Mouse (Mus musculus) lung, embryonic 14.5 days (tissue): ENCODE results near the gene Cdh13. TPM values are rescaled to one million over a fixed set of nuclear protein-coding genes. Genes with fewer than 3 reads are reported as not detected.

Experiments used
- ATAC-seq: fragments of 200-750 bp; cut with Nextera tagmentation; 2 replicates; pipeline ENCODE4 v1.8.0; 2017; ENCODE audit warnings: mild to moderate bottlenecking, moderate TSS enrichment, moderate library complexity; ENCODE audit not compliant: insufficient read depth
- DNase-seq: peaks from one replicate; pipeline ENCODE4 v3.0.0-alpha.2; 2015
- H3K27ac ChIP-seq: fragments of 300-500 bp; sonication (generic); 2 replicates; pipeline ENCODE4 v1.5.1; 2014; ENCODE audit warnings: low read depth, mild to moderate bottlenecking, moderate library complexity
- H3K27me3 ChIP-seq: fragments of 300-500 bp; sonication (generic); 2 replicates; pipeline ENCODE4 v1.6.1; 2014; ENCODE audit warnings: low read length, control low read depth; ENCODE audit not compliant: insufficient read depth
- H3K36me3 ChIP-seq: fragments of 300-500 bp; sonication (generic); 2 replicates; pipeline ENCODE4 v1.6.1; 2014; ENCODE audit warnings: control low read depth; ENCODE audit not compliant: insufficient read depth
- H3K4me1 ChIP-seq: fragments of 300-500 bp; sonication (generic); 2 replicates; pipeline ENCODE4 v1.6.1; 2014; ENCODE audit warnings: antibody characterized with exemption, control low read depth; ENCODE audit not compliant: insufficient read depth
- H3K4me2 ChIP-seq: fragments of 300-500 bp; sonication (generic); 2 replicates; pipeline ENCODE4 v1.6.1; 2014; ENCODE audit warnings: mild to moderate bottlenecking
- H3K4me3 ChIP-seq: fragments of 300-500 bp; sonication (generic); 2 replicates; pipeline ENCODE4 v1.5.1; 2014; ENCODE audit warnings: low read depth, low read length
- H3K9ac ChIP-seq: fragments of 300-500 bp; sonication (generic); 2 replicates; pipeline ENCODE4 v1.6.1; 2014
- H3K9me3 ChIP-seq: fragments of 300-500 bp; sonication (generic); 2 replicates; pipeline ENCODE4 v1.6.1; 2016; ENCODE audit warnings: low read depth, low read length, control low read depth
- CTCF ChIP-seq: IDR thresholded peaks from 2 replicates; pipeline ENCODE4 v1.5.1; 2016; ENCODE audit warnings: antibody characterized with exemption, low read depth
- WGBS: fragments of 180-500 bp; shearing (Covaris S2); extraction: QIAGEN DNeasy Blood & Tissue Kit; methylation state at CpG from one replicate; pipeline ENCODE4 v1.1.7; 2014; 5-methylcytosine and 5-hydroxymethylcytosine counted together
- polyA plus RNA-seq: library from polyadenylated mRNA; unstranded; fragments of >200 nt; fragmentation: Nextera tagmentation; extraction: Ambion mirVana; gene quantifications from 2 replicates; pipeline ENCODE4 v1.2.1, GENCODE M21; 2014

Cdh13 gene
- polyA plus RNA-seq, 1 experiment from 2014 or later = 1.2 TPM

DNA sequence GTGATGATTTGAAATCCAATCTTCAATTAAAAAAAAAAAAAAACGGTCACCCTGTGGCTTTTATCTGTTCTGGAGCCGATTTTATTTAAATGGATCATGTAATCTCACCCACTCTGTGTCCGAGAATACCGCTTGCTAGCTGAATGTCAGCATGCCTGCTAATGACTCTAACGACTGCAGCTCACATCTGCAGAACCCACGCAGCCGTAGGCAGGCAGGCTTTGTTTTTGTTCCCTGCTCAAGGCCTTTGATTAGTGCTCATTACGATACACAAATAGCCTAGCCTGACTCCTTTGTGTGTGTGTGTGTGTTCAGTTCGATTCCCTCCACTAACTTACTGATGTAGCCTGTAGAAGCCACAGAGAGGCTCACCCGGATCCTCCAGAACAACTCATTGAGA lies 531.5 kb downstream of the Cdh13 start:
- DNase-seq = no peak
- Histone ChIP-seq H3K9me3 (no peaks in the 10 kb centered on the region), H3K27me3 (no peaks in the 10 kb centered on the region), H3K9ac (no peak overlapping the region), H3K4me2 (no peak overlapping the region), H3K4me1 (no peaks in the 10 kb centered on the region), H3K36me3 (no peaks in the 10 kb centered on the region), H3K27ac (no peak overlapping the region), H3K4me3 (no peak overlapping the region)
- 64% methylated on average over 10 of the region's 10 CpGs for whole genome bisulfite sequencing
- no peak for TF ChIP-seq CTCF
- ATAC-seq = no peak

DNA sequence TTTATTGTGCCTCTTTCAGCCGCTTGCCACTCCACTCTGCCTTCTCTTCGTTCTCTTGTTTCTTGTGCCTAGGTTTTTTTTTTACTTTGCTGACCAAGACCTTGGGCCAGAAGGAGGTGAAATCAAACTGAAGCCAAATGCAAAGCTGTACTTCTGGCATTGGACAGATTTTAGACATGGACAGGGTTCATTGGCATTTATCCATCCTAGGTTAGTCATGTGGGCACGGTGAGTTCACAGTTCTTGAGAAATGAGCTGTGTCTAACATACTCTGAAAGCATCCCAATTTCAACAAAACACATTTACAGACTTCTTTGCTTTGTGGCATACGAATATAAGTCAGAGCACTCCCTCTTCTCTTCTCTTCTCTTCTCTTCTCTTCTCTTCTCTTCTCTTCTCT lies 543.2 kb downstream of the Cdh13 start:
- Histone ChIP-seq H3K36me3 (no peaks in the 10 kb centered on the region), H3K4me3 (no peak overlapping the region), H3K27me3 (no peaks in the 10 kb centered on the region), H3K9me3 (no peaks in the 10 kb centered on the region), H3K4me2 (no peak overlapping the region), H3K4me1 (no peaks in the 10 kb centered on the region), H3K9ac (no peak overlapping the region), H3K27ac (no peak overlapping the region)
- no peak for TF ChIP-seq CTCF
- DNase-seq (no peak), ATAC-seq (no peak)
- 81% methylated on average over 4 of the region's 4 CpGs for WGBS

DNA sequence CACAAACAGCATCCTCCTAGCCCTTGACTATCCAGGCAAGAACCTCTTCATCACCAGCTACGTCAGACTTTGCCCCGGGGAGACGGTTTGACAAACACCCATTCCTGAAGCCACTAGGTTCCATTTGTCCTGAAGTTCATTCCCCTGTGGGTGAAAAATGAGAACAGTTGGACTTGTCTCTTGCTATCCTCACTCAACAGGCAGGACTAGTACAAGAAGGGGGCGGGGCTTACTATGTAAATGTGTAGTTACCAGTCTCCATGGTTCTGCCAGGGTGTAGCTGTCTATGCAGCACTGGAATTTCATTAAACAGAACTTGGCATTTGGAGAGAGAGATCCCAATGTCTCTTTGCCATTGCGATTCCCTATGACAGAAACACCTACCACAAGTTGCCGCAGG lies 544.2 kb downstream of the Cdh13 start:
- ATAC-seq = no peak
- H3K4me3 ChIP-seq = no peak overlapping the region
- H3K9me3 ChIP-seq = no peaks in the 10 kb centered on the region
- H3K27ac ChIP-seq = no peak overlapping the region
- no peaks in the 10 kb centered on the region for H3K27me3 ChIP-seq
- WGBS = 83% methylated on average over 6 of the region's 6 CpGs
- no peak for TF ChIP-seq CTCF
- no peaks in the 10 kb centered on the region for H3K4me1 ChIP-seq
- H3K36me3 ChIP-seq = no peaks in the 10 kb centered on the region
- no peak for DNase-seq
- H3K9ac ChIP-seq = no peak overlapping the region
- no peak overlapping the region for H3K4me2 ChIP-seq

DNA sequence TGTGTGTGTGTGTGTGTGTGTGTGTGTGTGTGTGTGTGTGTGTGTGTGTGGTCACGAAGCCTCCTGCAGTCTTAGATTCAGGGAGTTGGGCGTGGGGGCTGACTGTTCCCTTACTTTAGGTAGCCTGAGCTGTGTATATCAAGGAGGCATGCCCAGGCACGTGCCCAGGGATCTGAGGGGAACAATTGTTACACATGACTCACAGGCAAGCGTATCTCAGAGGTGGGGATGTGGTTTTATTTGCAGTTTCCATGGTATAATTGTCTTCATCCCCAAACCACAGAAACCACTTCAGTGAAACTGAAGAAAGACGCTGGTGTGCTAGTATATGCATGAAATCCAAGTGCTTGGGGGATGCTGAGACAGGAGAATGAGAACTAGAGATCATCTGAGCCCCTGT lies 546.8 kb downstream of the Cdh13 start:
- H3K9me3 ChIP-seq = no peaks in the 10 kb centered on the region
- no peaks in the 10 kb centered on the region for H3K36me3 ChIP-seq
- no peaks in the 10 kb centered on the region for H3K27me3 ChIP-seq
- H3K4me2 ChIP-seq = no peak overlapping the region
- H3K4me3 ChIP-seq = no peak overlapping the region
- ATAC-seq (no peak; the same call in 1 of the 2 replicates), DNase-seq (no peak)
- no peaks in the 10 kb centered on the region for H3K4me1 ChIP-seq
- TF ChIP-seq CTCF = no peak
- no peak overlapping the region for H3K27ac ChIP-seq
- 61% methylated on average over 5 of the region's 5 CpGs for whole genome bisulfite sequencing
- H3K9ac ChIP-seq = no peak overlapping the region

DNA sequence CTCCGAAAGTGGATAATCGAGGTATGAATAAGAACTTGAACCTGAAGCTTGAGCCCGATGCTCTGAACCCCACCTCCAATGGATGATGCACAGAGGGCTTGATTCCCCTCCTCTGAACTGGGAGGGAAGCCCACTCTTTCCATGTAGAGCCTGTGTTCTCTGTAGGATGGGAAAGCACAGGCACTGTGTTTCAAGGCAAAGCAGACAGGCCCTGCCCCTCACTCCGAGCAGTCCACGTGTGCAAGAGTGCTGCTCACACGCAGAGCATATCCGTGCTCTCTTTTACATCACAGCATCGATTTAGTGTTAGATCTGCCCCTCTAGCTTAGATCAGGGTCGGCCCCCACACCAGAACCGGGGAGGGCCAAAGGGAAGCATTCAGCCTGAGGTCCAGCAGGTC lies 547.5 kb downstream of the Cdh13 start:
- Histone ChIP-seq H3K4me2 (no peak overlapping the region), H3K27me3 (no peaks in the 10 kb centered on the region), H3K4me1 (no peaks in the 10 kb centered on the region), H3K9ac (no peak overlapping the region), H3K4me3 (no peak overlapping the region), H3K9me3 (no peaks in the 10 kb centered on the region), H3K36me3 (no peaks in the 10 kb centered on the region), H3K27ac (no peak overlapping the region)
- no peak for ATAC-seq
- no peak for TF ChIP-seq CTCF
- WGBS = 68% methylated on average over 10 of the region's 10 CpGs
- DNase-seq = no peak

DNA sequence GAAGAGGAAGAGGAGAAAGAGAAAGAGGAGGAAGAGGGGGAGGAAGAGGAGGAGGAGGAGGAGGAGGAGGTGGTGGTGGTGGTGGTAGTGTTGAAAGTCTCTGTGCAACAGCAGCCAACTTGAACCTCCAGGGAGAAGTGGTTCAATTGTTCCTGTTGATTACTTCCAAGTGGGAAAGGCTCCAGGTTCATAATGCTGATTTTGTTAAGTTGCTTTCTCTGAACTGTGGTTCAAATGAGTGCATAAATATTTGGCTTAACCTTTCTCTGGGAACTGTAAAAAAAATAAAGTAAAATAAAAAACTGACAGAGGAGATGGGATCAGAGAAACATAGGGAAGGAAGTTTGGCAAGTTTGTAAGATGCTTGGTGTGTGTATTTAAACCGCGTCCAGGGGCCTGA lies 555.3 kb downstream of the Cdh13 start:
- Histone ChIP-seq H3K9me3 (no peaks in the 10 kb centered on the region), H3K4me1 (no peaks in the 10 kb centered on the region), H3K4me3 (no peak overlapping the region), H3K36me3 (no peaks in the 10 kb centered on the region), H3K4me2 (no peak overlapping the region), H3K27me3 (no peaks in the 10 kb centered on the region), H3K9ac (no peak overlapping the region), H3K27ac (no peak overlapping the region)
- WGBS = 53% methylated on average over 2 of the region's 2 CpGs
- TF ChIP-seq CTCF = no peak
- DNase-seq (no peak), ATAC-seq (no peak)

DNA sequence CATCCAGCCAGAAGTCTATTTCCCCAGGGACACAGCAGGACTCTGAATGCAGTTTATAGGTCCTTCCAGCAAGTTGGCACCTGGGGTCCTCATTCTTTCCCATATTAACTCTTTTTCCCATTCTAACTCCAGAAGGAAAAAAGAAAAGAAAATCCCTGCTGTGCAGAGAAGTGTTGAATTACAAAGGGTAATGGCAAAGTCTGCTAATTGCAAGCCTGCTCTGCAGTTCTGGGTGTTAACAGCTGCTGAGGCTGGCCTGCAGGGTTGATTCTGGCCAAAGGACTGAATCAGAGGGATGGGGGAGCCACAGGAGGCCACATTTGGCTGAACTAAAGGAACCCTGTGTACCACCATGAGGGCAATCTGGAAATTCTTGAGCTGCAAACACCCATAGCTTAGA lies 562.2 kb downstream of the Cdh13 start:
- DNase-seq (no peak), ATAC-seq (no peak)
- H3K4me1 ChIP-seq = no peaks in the 10 kb centered on the region
- no peak for TF ChIP-seq CTCF
- H3K4me3 ChIP-seq = no peak overlapping the region
- H3K9me3 ChIP-seq = no peaks in the 10 kb centered on the region
- no peak overlapping the region for H3K27ac ChIP-seq
- no peak overlapping the region for H3K4me2 ChIP-seq
- H3K36me3 ChIP-seq = no peaks in the 10 kb centered on the region
- no peak overlapping the region for H3K9ac ChIP-seq
- no peaks in the 10 kb centered on the region for H3K27me3 ChIP-seq

DNA sequence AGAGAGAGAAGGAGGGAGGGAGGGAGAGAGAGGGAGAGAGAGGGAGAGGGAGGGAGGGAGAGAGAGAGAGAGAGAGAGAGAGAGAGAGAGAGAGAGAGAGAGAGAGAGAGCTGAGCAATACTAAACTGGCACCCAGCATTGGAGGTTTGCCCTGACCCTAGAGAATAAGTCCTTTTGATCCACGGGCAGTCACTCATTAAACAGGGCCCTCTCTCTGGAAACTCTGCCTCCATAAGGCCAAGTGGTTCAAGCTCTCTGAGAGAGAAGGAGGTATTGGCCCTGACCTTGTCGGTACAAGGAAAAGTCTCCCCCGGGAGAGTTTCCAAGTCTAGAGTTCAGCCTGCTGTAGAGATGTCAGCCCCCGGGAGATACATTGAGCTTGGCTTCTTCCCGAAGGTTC lies 564.5 kb downstream of the Cdh13 start:
- ATAC-seq = no peak
- Histone ChIP-seq H3K4me1 (no peaks in the 10 kb centered on the region), H3K4me2 (no peak overlapping the region), H3K36me3 (no peaks in the 10 kb centered on the region), H3K9ac (no peak overlapping the region), H3K9me3 (no peaks in the 10 kb centered on the region), H3K4me3 (no peak overlapping the region), H3K27me3 (no peaks in the 10 kb centered on the region), H3K27ac (no peak overlapping the region)
- DNase-seq = no peak
- 44% methylated on average over 5 of the region's 5 CpGs for WGBS
- TF ChIP-seq CTCF = no peak
